8 mouse cellular contexts compared by ENCODE assay signal in genomic region chr5:77487837-77488827, GRCm38 (mm10).
DNase-seq lines count a peak whose midpoint lies in the region; ATAC-seq and TF ChIP-seq lines count a peak whose summit lies in the region.

No protein-coding gene starts in this region.

- peak overlapping the region; percentile 57 for H3K4me2 ChIP-seq in embryonic facial prominence, embryonic 13.5 days
- peak overlapping the region; percentile 45 for H3K4me2 ChIP-seq in hindbrain, embryonic 15.5 days

- no peaks in the 10 kb centered on the region for H3K9me3 ChIP-seq in embryonic facial prominence, embryonic 13.5 days
- no peaks in the 10 kb centered on the region for H3K9me3 ChIP-seq in hindbrain, embryonic 15.5 days

- ATAC-seq in embryonic facial prominence, embryonic 13.5 days (ENCODE audit: insufficient number of reproducible peaks, insufficient read depth, low FRiP score, low TSS enrichment, low read depth): peak; percentile 79
- ATAC-seq in hindbrain, embryonic 15.5 days (ENCODE audit: low FRiP score, low read depth): peak; percentile 69

- intact Hi-C loops in left cerebral cortex, adult 2 months (cut with DNase I): no loop called here
- intact Hi-C loops in left cerebral cortex, postnatal 36 days (cut with DNase I): no loop called here

- H3K4me1 ChIP-seq in embryonic facial prominence, embryonic 13.5 days: peaks cover 28% of the 10 kb centered on the region
- peaks cover 14% of the 10 kb centered on the region for H3K4me1 ChIP-seq in hindbrain, embryonic 15.5 days (replicated peaks)

- H3K36me3 ChIP-seq in embryonic facial prominence, embryonic 13.5 days: no peaks in the 10 kb centered on the region
- no peaks in the 10 kb centered on the region for H3K36me3 ChIP-seq in hindbrain, embryonic 15.5 days

- H3K27me3 ChIP-seq in embryonic facial prominence, embryonic 13.5 days: no peaks in the 10 kb centered on the region
- no peaks in the 10 kb centered on the region for H3K27me3 ChIP-seq in hindbrain, embryonic 15.5 days

- H3K9ac ChIP-seq in embryonic facial prominence, embryonic 13.5 days: peak overlapping the region; percentile 51; the same call in 1 of the 2 replicates
- H3K9ac ChIP-seq in hindbrain, embryonic 15.5 days: no peak overlapping the region

- DNase-seq in left cerebral cortex, adult 2 months (ENCODE audit: extremely low spot score in 1 of 2, low spot score in 2 of 2): peak in 1 of 2 experiments; percentile 23
- no peak for DNase-seq in left cerebral cortex, postnatal 36 days (ENCODE audit: low spot score in 2 of 2)
- peak; percentile 44 for DNase-seq in neural tube, embryonic 10.5 days (ENCODE audit: extremely low spot score, low spot score)
- no peak for DNase-seq in B cell, adult 2 months
- no peak for DNase-seq in cerebellum, adult 9-11 months
- no peak for DNase-seq in layer of hippocampus, adult 11-12 months (ENCODE audit: low spot score)

- no peak overlapping the region for H3K27ac ChIP-seq in left cerebral cortex, adult 2 months
- H3K27ac ChIP-seq in embryonic facial prominence, embryonic 13.5 days: peak overlapping the region; percentile 77
- peak overlapping the region; percentile 43 for H3K27ac ChIP-seq in hindbrain, embryonic 15.5 days (replicated peaks)

- WGBS in embryonic facial prominence, embryonic 13.5 days: 6% methylated on average over 19 of the region's 19 CpGs
- 9% methylated on average over 19 of the region's 19 CpGs for WGBS in hindbrain, embryonic 15.5 days

- peak overlapping the region; percentile 22 for H3K4me3 ChIP-seq in left cerebral cortex, adult 2 months
- H3K4me3 ChIP-seq in embryonic facial prominence, embryonic 13.5 days: peak overlapping the region; percentile 9; the same call in 1 of the 2 replicates
- no peak overlapping the region for H3K4me3 ChIP-seq in hindbrain, embryonic 15.5 days

- no peak for TF ChIP-seq CTCF in left cerebral cortex, adult 2 months (IDR thresholded peaks at IDR 0.05)
